Mouse (Mus musculus) adrenal gland (tissue): ENCODE measurements around the gene Fam19a3.

Experiments used
- intact Hi-C: fragments of 180-260 bp; cut with DNase I; formaldehyde crosslinking; loops from one replicate; pipeline ENCODE4 v1.15.1; 2025

Gene Fam19a3

DNA sequence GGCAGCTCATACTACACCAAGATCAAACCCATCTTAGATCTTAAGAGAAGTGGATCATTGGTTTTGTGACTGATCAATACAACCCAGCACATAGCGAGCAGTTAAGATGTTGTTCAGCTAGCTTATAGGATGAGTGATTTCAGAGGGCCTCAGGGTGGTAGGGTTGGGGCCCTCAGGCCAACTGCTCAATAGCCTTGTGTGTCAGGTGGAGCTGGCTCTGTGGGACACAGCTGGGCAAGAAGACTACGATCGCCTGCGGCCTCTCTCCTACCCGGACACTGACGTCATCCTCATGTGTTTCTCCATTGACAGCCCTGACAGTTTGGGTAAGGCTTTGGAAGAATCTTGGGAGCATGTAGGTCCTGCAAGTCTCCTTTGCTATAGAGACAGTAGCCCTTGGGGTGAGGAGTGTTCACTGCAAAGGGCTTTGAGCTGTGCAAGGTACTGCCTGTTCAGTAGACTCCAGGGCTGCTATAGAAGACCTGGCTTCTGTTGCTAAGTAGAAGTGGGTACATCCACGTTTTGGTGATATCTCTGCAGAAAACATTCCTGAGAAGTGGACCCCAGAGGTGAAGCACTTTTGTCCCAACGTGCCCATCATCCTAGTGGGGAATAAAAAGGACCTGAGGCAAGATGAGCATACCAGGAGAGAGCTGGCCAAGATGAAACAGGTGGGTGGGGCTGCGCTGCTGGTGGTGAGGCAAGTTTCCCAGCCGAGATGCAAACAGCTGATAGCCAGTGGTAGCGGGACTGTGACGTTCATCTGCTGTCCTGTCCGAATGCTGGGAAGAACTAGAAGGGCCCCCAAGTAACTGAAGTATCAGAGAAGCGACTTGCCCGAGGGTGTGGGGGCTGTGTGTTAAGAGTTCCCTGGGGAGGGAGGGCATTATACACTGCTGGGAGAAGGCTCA lies 11.0 kb upstream of the Fam19a3 start:
- intact Hi-C loops = loop anchor here (5.0 kb wide), 1 partner anchor 70 kb away; the partner anchor contains the start of genes Capza1 and St7l

DNA sequence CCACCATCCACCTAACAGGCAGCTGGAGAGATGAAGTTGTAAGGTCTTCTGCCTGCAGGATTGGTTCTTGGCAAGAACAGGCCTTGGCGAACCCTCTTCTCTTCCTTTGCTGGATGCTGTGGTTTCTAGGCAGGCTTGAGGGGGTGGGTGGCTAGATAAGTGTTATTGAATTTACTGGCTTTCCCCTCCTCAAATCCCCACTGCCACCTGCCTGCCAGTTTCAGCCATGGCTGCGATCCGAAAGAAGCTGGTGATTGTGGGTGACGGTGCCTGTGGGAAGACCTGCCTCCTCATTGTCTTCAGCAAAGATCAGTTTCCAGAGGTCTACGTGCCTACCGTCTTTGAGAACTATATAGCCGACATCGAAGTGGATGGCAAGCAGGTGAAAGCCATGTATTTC lies 10.0 kb upstream of the Fam19a3 start:
- intact Hi-C loops = loop anchor here (5.0 kb wide), 1 partner anchor 71 kb away; the partner anchor contains the start of genes Capza1 and St7l

DNA sequence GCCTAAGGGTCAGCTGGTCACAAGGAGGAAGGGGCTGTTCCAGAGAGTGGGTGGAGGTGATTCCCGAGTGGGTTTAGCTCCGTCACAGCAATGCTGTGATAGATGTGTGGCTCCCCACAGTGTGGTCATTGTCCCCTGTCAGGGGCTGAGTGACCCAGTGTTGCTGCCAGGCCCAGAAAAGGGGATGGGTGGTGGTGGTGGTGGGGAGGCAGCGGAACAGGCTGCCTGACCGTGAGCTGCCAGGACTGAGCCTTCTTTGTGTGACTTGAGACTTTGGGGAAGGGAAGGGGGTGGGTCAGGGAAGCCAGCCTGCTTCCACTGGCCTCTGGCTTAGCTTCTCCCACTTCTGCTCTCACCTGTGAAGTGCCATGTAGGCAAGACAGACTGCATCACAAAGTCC lies 9.4 kb upstream of the Fam19a3 start:
- intact Hi-C loops = loop anchor here (5.0 kb wide), 1 partner anchor 71 kb away; the partner anchor contains the start of genes Capza1 and St7l

DNA sequence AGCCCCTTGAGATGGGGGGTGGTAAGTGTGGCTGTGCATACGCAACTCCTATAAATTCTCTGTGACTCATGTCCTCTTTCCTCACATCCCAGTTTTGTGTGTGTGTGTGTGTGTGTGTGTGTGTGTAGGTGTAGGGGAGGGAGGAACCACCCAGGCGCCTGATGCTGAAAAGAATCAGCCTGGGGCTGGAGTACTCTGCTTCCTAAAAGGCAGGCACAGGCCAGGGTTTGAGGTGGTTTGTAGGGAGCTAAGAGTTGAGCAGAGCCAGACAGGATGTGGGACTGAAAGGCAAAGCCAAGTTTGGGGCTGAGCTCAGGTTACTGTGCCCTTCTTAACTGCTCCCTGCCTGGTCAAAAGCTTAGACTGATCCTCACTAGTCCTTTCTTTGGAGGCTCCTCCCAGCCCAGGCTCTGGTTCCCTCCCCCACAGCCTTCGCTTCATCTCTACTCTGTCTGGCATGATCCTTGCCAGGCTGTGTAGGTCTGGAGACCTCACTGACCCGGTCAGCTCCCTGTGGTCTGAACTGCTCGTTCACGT lies 8.8 kb upstream of the Fam19a3 start:
- intact Hi-C loops = loop anchor here (5.0 kb wide), 1 partner anchor 72 kb away; the partner anchor contains the start of genes Capza1 and St7l

DNA sequence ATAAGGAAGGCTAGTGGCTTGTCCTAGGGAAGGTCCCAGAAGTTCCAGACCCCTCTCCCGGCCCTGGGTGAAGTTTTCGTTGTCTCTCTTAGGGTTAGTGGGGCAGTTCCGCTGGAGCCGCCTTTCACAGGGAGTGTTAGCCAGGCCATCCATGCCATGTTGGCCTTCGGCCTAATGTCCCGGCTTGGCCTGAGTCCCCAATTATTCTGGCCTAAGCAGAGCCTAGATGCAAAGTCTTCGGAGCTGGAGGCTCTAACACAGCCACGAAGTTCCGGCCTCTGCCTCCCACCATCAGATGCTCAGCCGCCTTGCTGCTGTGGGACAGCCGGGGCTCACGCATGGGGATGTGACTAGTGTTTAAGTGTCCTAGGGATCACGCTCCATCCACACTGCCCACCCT lies 8.2 kb upstream of the Fam19a3 start:
- intact Hi-C loops = loop anchor here (5.0 kb wide), 3 partner anchors 32 to 267 kb away; partner anchors contain the start of genes Capza1 and St7l

DNA sequence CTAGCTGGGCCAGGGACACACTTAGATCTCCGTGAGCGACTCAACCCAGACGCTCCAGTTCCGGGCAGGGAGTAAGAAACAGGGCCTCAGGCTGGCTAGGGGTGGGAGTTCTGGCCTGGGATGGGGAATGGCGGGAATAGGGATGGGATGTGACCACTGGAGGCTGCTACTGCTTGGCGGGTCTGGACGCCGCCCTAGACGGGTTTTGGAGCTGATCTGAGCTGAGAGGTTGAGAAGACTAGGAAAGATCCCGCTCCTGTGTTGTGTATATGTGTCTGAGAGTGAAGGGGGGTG lies 7.6 kb upstream of the Fam19a3 start:
- intact Hi-C loops = loop anchor here (5.0 kb wide), 2 partner anchors 33 to 268 kb away; no protein-coding TSS in a partner anchor

DNA sequence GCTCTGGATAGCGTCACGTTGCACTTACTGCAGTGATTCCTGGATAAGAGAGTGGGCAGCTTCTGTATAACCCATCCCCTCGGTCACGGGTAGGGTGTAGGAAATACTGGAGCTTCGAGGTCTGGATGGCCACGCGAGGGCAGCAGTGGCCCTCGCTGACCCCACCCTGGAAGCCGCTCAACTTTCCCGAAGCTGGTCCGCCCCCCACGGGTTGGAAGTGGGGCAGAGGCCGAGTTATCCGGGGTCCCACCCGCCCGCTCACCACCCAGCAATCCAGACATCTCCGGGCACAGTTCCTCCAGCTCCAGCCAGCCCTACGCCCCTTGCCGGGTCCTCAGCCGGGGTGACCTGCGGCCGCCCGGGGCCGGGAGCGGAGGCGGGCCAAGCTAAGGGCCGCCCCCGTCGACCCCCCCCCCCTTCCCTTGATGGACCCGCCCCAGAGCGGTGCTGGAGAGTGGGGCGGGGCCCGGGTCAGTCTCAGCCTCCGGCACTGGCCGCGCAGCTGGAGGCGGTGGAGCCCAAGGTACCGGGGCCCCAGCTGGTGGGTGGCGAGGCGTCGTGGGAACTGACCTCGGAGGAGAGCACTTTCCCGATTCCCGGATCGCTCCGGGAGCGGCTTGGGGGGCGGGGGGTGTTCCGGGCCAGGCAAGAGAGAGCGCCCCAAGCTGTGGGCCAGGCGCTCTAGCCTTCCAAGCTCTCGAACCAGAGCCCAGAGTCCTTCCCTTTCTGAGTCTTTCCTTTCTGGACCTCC lies 7.1 kb upstream of the Fam19a3 start:
- intact Hi-C loops = loop anchor here (5.0 kb wide), 2 partner anchors 34 to 269 kb away; no protein-coding TSS in a partner anchor

DNA sequence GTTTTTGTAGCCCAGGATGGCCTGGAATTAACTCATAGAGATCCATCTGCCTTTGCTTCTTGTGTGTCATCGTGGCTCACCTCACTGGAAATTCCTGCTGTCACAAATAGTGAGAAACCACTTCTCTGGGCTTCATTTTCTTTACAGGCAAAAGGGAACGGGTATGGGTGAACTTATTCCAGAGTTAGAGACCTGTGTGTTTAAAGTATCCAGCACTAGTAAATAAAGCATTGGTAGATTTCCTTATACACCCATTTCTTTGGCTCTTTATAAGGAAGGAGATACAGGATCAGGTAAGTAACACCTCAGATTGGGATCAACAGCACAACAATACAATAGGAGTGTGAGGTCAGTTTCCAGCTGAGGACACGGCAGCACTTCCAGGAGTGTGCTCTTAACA lies 6.4 kb upstream of the Fam19a3 start, which contains the start of gene Rhoc:
Gene Rhoc (plus strand): TSS at position 301 of the 400 bp plus-strand sequence.
- intact Hi-C loops = loop anchor here (5.0 kb wide), 2 partner anchors 34 to 269 kb away; no protein-coding TSS in a partner anchor

DNA sequence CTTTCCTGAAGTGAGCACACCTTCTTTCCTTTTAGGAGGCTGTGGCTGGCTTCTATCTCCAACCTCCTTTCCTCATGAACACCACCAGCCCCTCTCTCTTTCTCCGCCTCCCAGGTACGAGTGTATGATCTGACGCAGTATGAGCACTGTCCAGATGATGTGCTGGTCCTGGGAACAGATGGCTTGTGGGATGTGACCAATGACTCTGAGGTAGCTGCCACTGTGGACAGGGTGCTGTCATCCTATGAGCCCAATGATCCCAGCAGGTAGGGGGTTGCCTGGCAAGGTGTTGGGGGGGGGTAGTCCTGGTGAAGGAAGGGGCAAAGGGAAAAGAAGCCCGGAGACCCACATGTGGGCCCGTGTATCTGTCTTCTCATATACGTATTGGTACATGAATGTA lies 3.6 kb upstream of the Fam19a3 start:
- intact Hi-C loops = loop anchor here (5.0 kb wide), 2 partner anchors 37 to 272 kb away; no protein-coding TSS in a partner anchor

DNA sequence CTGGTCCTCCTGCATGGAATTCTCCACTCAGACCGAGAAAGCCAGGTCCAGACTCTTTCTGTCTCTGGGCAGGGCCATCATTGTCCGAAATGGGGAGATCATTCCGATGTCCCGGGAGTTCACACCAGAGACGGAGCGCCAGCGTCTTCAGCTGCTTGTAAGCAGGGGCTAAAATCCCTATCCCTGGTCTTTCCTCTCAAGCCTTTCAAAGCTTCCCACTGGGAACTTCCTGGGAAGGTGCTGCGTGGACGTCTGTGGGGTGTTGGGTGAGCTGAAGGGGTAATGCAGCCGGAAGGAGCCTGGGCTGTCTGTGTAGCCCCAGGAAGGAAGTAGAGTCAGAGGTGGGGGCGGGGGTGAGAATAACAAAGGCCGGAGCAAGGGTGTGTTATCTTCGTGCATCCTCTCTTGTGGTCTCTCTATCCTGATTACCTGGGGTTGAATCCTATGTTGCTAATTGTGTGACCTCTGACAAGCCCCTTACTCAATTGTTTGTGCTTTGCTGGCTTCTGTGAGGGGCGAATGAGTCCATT lies 2.4 kb upstream of the Fam19a3 start:
- intact Hi-C loops = loop anchor here (5.0 kb wide), 1 partner anchor 183 kb away; no protein-coding TSS in a partner anchor

DNA sequence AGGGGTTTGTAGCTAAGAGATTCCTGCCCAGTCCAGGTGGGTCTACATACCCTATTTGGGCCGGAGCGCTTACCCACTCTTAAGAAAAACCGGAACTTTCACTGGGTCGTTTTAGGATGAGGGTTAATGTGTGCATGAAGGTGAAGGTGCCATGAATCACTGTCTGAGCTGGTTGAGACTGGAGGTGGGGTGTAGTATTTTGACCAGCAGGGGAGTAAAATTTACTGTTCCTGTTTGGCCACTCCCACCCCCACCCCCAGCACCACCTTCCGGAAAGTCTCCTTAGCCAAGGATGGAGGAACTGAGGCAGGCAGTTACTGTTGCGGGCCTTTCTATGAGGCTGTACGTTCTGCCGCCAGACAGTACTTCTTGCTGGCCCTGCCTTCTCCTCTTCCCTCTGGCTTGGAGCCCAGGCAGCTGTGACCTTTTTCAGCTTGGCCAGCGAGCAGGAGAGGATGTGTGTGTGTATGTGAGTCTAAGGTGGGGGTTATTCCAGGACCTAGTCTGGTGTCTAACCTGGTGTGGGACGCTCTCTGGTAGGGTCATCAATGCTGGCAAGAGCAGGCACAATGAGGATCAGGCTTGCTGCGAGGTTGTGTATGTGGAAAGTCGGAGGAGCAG lies 531 bp upstream of the Fam19a3 start:
- intact Hi-C loops = loop anchor here (5.0 kb wide), 1 partner anchor 185 kb away; no protein-coding TSS in a partner anchor

DNA sequence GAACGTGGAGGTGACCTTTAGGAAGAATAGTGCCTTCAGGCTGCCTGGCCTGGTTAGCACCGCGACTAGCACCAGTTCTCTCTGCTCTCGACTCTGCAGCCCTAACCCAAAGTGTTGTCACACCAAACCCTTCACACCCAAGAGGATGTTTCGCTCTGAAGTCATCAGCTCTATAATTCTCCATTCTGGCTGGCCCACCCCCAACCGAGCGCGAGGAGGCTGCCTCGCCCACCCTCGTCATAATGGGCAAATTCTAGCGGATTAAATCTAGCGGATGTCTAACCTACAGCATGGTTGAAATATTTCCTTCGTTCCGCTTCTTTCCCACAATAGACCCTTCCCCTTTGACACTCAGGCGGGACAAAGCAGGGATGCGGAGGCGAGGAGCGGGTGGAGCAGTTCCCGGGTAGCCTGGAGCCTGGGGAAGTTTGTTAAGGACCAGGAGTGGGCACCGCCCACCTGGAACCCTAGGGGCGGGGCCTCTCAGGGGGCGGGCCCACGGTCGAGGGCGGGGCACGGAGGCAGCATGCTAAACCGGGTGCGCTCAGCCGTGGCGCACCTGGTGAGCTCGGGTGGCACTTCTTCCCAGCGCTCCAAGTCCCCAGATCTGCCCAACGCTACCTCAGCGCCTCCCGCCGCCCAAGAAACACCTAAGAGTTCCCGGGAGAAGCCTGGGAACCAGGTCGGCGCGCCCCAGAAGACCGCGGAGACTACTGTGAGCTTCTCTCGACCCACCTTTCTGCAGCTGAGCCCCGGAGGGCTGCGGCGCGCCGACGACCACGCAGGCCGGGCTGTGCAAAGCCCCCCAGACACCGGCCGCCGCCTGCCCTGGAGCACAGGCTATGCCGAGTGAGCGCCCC lies 849 bp downstream of the Fam19a3 start, which contains the start of gene Ppm1j:
Gene Ppm1j (plus strand): TSS at position 496 of the 860 bp plus-strand sequence.
- intact Hi-C loops = loop anchor here (5.0 kb wide), 1 partner anchor 187 kb away; no protein-coding TSS in a partner anchor

DNA sequence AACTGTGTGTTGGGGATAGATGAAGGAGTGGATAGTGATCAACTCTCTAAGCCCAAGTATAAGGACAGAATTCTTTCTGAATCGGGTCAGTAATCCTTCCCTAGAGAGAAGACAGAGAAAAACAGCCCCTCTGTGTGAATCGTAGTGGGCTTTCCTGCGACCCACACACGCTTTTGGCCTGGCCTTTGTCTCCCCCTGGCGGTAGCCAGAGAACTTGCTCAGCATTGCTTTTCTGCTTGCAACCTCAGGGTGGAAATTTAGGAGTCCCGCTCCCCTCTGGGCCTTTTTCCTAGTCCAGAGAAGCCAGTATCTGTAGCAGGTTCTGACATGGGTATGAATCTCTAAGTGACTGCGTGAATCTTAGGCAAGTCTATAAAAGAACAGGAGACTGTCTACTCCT lies 1.7 kb downstream of the Fam19a3 start:
- intact Hi-C loops = loop anchor here (5.0 kb wide), 2 partner anchors 68 to 187 kb away; no protein-coding TSS in a partner anchor

DNA sequence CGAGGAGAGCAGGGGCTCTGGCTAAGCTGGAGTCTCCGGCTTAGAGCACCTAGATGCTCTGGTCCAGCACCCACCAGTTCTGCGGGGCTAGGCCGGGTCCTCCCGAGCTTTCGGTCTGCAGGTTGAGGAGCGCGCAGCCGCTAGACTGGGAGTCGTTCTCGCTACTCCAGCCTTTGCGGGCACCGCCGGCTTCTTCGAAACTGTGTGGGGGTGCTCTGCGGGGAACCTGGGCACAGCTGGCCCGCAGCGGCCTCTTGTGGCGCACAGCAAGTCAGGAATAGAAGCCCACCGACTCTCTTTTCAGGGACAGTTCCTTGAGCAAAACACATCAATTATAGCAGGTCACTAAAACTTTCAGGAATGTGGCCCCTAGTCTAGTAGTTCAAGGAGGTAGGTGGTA lies 4.3 kb downstream of the Fam19a3 start:
- intact Hi-C loops = loop anchor here (5.0 kb wide), 1 partner anchor 65 kb away; no protein-coding TSS in a partner anchor

DNA sequence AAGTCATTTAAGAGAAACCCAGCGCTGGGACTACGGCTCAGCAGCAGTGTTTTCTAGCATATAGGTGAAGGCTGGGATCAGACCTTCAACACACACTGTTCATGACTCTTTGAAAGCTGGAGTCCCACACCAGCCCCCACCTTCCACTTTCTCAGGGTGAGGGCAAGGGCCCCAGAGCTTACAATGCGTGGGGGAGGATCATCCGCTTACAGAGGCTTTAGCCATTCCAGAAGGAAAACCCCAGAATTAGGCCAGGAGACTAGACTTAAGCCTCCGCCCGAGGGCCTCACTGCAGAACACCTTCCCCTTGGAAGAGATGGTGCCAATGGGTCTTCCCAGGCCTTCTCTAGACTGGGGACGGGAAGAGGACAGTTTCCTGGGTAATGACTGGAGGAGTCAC lies 8.3 kb downstream of the Fam19a3 start:
- intact Hi-C loops = loop anchor here (5.0 kb wide), 1 partner anchor 284 kb away; no protein-coding TSS in a partner anchor

DNA sequence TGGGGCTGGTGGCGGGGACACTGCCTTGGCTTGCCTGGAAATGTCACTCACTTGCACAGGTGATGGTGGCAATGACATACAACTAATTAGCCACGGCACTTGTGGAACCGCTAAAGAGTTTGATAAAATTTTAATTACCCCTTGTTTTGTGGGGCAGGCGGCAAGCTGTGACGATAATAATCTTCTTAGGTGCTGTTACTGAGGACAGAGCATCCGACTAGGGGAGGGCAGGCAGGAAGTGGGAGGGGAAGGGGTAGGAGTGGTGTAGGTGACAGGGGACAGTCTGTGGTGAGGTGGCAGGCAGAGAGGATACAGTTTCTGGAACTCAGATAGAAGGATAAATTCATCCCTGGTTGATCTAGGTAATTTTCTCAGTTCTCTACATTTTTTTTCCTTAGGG lies 10.2 kb downstream of the Fam19a3 start:
- intact Hi-C loops = loop anchor here (5.0 kb wide), 1 partner anchor 286 kb away; no protein-coding TSS in a partner anchor

DNA sequence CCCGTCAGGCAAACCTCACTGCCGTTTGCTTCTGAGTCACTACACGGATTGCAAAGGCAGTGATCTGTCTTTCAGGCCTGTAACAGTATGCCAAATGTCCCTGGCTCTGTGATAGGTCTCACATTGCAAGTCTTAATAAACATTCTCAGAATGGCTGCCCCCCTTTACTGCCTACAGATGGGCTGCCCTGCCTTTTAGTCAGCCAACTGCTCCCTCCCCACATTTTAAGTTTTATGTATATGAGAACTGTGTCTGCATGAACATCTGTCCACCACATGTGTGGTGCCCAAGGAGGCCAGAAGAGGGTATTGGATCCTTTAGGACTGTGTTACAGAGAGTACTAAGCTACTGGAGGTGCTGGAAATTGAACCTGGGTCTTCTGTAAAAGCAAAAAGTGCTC lies 10.7 kb downstream of the Fam19a3 start:
- intact Hi-C loops = loop anchor here (5.0 kb wide), 1 partner anchor 286 kb away; no protein-coding TSS in a partner anchor

DNA sequence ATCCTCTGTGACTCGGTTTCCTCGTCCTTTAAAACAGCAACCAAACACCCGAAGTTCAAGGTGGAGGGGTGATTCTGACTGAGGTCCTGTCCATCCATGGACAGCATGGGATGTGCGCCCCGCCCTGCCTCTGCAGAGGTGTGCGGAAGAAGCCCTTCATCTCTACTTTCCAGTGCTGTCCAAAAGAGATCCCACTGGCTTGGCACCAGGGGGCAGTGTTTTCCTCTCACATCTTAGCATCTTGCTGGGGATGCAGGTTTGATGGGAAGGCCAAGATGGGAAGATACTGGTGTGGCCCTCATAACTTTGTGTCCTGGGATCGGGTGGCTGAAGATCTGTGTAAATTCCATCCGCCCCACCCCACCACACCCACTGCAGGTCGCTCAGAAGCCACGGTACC lies 11.6 kb downstream of the Fam19a3 start:
- intact Hi-C loops = loop anchor here (5.0 kb wide), 1 partner anchor 287 kb away; no protein-coding TSS in a partner anchor

DNA sequence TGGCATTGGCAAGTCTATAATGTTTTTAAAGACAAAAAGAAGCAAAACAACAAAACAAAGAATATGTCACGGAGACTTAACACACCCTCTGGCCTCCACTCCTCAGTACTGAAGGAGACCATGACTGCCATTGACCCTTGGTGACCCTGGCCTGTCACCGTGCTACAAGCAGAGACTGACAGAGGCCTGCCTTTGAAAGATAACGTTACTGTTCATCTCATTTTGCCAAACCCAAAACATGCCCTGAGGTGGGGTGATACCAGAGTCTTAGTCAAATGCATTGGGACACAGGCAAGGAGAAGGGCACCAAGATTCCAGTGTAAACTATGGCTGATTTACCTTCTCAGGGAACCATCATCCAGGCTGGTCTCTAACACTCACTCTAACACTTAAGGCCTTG lies 12.5 kb downstream of the Fam19a3 start:
- intact Hi-C loops = no loop called here
